Mouse (Mus musculus): ENCODE measurements at regions not wholly inside any gene's neighbourhood (a gene's known extent, or its start where the extent isn't known, plus 50 kb on each side); places are given as distances from the start of the nearest gene placed in this dataset.
A peak's percentile ranks its signal among the peaks of the same experiment; 100 is the strongest.

DNA sequence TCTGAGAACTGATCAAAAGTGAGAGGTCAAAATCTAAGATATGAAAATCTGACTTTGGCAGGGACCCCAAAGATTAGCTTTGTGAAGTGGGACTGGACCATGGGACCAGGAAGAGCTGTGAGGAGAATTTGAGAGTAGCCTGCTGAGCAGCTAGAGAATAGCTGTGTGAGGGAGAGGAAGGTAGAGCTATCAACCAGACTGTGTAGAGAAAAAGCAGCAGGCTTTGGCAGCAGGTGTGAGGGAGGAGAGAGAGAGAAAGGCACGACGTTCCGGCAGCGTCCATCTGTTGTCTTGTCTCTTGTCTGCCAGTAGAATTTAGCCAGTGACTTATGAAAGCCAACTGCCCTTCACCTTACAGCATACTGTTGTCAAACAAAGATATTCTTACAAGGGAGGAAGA, 412.1 kb downstream of the Slitrk2 start:
- no peak for ATAC-seq (ENCODE audit: insufficient number of reproducible peaks, insufficient read depth, low FRiP score, low read depth)

DNA sequence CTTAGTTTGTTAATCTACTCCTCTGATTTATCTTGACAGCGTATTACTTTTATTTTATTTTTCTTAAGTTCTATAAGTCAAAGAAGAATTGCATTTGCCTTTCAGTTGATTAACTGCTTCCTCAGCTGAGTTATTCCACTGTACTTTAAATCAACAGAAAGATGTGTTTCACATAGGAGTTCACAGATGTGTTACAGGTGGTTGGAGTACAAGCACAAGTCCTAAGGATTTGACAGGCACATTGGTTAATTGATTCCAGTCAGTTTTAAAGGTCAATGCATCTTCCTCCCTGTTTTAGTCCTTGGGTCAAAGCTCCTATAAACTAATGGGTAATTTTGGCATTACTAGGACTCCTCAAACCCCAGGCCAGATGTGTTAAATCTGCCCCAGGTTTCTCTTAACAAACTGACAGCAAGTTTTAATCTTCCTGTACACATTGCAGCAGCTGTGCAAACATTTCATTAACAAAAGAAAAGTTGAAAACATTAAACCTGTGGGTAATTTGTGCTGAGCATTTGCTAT, 413.5 kb downstream of the Slitrk2 start:
- WGBS, result 57% methylated on average over 1 of the region's 1 CpGs
- Histone ChIP-seq H3K36me3 (ENCODE audit: control insufficient read depth, insufficient read depth, low read length) (no peaks in the 10 kb centered on the region), H3K4me3 (ENCODE audit: low read depth, low read length) (no peak overlapping the region), H3K4me2 (replicated peaks; ENCODE audit: low read depth, low read length) (no peak overlapping the region), H3K27ac (ENCODE audit: low read length) (no peak overlapping the region), H3K9ac (replicated peaks; ENCODE audit: low read depth, low read length) (no peak overlapping the region), H3K27me3 (ENCODE audit: control insufficient read depth, insufficient read depth, low read length) (no peaks in the 10 kb centered on the region), H3K4me1 (ENCODE audit: control insufficient read depth, insufficient read depth, low read length) (no peaks in the 10 kb centered on the region), H3K9me3 (ENCODE audit: control insufficient read depth, low read depth, low read length) (no peaks in the 10 kb centered on the region)
- ATAC-seq (ENCODE audit: insufficient number of reproducible peaks, insufficient read depth, low FRiP score, low read depth), result peak; percentile 46; the same call in 1 of the 2 replicates

More for the DNA sequence above, 412.1 kb downstream of the Slitrk2 start:
- Histone ChIP-seq H3K36me3 (ENCODE audit: control insufficient read depth, insufficient read depth, low read length) (no peaks in the 10 kb centered on the region), H3K4me2 (replicated peaks; ENCODE audit: low read depth, low read length) (no peak overlapping the region), H3K27ac (ENCODE audit: low read length) (no peak overlapping the region), H3K4me3 (ENCODE audit: low read depth, low read length) (no peak overlapping the region), H3K9me3 (ENCODE audit: control insufficient read depth, low read depth, low read length) (no peaks in the 10 kb centered on the region), H3K4me1 (ENCODE audit: control insufficient read depth, insufficient read depth, low read length) (no peaks in the 10 kb centered on the region), H3K9ac (replicated peaks; ENCODE audit: low read depth, low read length) (no peak overlapping the region), H3K27me3 (ENCODE audit: control insufficient read depth, insufficient read depth, low read length) (no peaks in the 10 kb centered on the region)
- WGBS, result 62% methylated on average over 4 of the region's 4 CpGs

DNA sequence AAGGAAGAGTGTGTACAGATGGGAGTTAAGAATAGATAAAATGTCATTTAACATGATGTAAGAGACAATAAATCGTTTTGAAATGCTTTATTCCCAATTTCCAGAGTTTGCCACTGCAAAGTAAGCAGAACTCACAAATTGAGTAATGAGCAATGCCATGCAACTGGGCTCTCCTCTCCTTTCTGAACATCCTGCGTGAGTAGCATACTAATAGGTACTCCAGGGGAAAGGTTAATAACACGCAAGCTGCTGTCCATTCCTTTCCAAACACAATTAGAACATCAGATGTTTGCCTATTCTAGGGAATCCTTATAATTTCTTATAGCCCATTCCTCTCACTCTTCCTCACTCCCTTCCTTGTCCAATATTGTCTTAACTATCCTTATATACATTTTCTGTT, 443.3 kb downstream of the Slitrk2 start:
- H3K4me2 ChIP-seq (replicated peaks; ENCODE audit: low read depth, low read length), result no peak overlapping the region
- no peaks in the 10 kb centered on the region for H3K36me3 ChIP-seq (ENCODE audit: control insufficient read depth, insufficient read depth, low read length)
- H3K4me3 ChIP-seq (ENCODE audit: low read depth, low read length), result no peak overlapping the region
- no peaks in the 10 kb centered on the region for H3K27me3 ChIP-seq (ENCODE audit: control insufficient read depth, insufficient read depth, low read length)
- ATAC-seq (ENCODE audit: insufficient number of reproducible peaks, insufficient read depth, low FRiP score, low read depth), result no peak
- H3K27ac ChIP-seq (ENCODE audit: low read length), result no peak overlapping the region
- H3K9me3 ChIP-seq (ENCODE audit: control insufficient read depth, low read depth, low read length), result no peaks in the 10 kb centered on the region
- H3K9ac ChIP-seq (replicated peaks; ENCODE audit: low read depth, low read length), result no peak overlapping the region
- no peaks in the 10 kb centered on the region for H3K4me1 ChIP-seq (ENCODE audit: control insufficient read depth, insufficient read depth, low read length)
- WGBS, result 56% methylated on average over 3 of the region's 3 CpGs

Data from stomach, embryonic 14.5 days (tissue).